Mouse (Mus musculus) testis, adult 2 months (tissue): Measurements from ENCODE around the gene Tlr9.

Experiments used
- CTCF ChIP-seq: fragments of 200-500 bp; IDR thresholded peaks from 2 replicates; pipeline ENCODE4 v1.5.1; 2012; ENCODE audit warnings: low read depth, mild to moderate bottlenecking, inconsistent platforms, low read length, moderate library complexity; ENCODE audit not compliant: control insufficient read depth, insufficient read depth, insufficient replicate concordance
- POLR2A ChIP-seq: fragments of 200-500 bp; IDR thresholded peaks from 2 replicates; pipeline ENCODE4 v1.6.1; 2012; ENCODE audit warnings: low read depth, mild to moderate bottlenecking, inconsistent platforms, low read length, moderate library complexity; ENCODE audit not compliant: control insufficient read depth

GRCm38 (mm10) chr9:106272288-106272687, 49.9 kb downstream of the Tlr9 start:
- TF ChIP-seq CTCF (no peak), POLR2A (no peak)
